Mouse (Mus musculus) testis, adult 2 months (tissue): ENCODE data around the gene Gm21739.
"Not testable (repeated sequence)": the region's sequence is repeated elsewhere in the genome, so short reads cannot be mapped to it uniquely, and the experiment has no call there.

Experiments
- CTCF ChIP-seq: fragments of 200-500 bp; IDR thresholded peaks from 2 replicates; pipeline ENCODE4 v1.5.1; 2012; ENCODE audit warnings: low read depth, mild to moderate bottlenecking, inconsistent platforms, low read length, moderate library complexity; ENCODE audit not compliant: control insufficient read depth, insufficient read depth, insufficient replicate concordance
- POLR2A ChIP-seq: fragments of 200-500 bp; IDR thresholded peaks from 2 replicates; pipeline ENCODE4 v1.6.1; 2012; ENCODE audit warnings: low read depth, mild to moderate bottlenecking, inconsistent platforms, low read length, moderate library complexity; ENCODE audit not compliant: control insufficient read depth

GRCm38 (mm10) chrY:44264344-44264743 is at the start of gene Gm21739:
- TF ChIP-seq CTCF, POLR2A: not testable (repeated sequence)
